1 mouse cellular context compared by ENCODE assay signal in the genomic region with DNA sequence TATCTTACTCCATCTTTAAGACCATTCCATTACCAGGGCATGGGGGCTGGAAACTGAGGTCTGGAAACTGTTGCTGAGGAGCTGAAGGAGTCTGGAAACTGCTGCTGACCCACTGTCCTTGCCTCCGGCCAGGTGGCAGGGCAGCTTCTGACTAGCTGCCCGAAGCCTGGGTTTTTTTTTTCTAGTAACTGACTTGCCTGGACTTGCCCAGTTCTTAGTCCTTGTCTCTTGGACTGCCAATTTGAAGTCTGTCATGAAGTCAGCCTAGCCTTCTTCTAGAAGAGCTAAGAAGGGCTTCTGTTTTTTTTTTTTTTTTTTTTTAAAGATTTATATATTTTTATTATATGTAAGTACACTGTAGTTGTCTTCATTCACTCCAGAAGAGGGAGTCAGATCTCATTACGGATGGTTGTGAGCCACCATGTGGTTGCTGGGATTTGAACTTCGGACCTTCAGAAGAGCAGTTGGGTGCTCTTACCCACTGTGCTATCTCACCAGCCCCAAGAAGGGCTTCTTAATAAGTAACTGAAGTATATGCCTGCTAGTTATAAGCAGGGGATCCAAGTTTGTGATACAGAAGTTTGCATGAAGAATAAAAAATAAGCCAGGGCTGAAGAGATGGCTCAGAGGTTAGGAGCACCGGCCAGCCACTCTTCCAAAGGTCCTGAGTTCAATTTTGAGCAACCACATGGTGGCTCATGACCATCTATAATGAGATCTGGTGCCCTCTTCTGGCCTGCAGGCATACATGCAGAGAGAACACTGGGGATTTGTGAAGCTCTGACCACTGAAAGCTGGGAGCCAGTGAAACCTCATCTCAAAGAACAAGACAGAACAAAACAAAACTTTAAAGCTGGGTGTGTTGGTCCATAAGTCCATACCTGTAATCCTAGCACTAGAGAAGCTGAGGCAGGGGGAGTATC.
TF ChIP-seq lines count a peak whose summit lies in the region.

No protein-coding gene starts in this region.

TF ChIP-seq in MEL, 35 proteins besides CTCF, POLR2A, EP300 and RAD21:
- TF ChIP-seq TAL1 (IDR thresholded peaks at IDR 0.05; ENCODE audit: low read length) (no peak), TCF12 (IDR thresholded peaks at IDR 0.05; ENCODE audit: low read depth, low read length) (no peak), UBTF (IDR thresholded peaks at IDR 0.05; ENCODE audit: borderline replicate concordance, insufficient read depth, low read depth, low read length) (no peak), ZC3H11A (IDR thresholded peaks at IDR 0.05; ENCODE audit: low read depth, low read length) (peak; percentile 47), ETS1 (IDR thresholded peaks at IDR 0.05; ENCODE audit: low read depth, low read length) (no peak), RCOR1 (IDR thresholded peaks at IDR 0.05; ENCODE audit: low read depth, low read length) (no peak), GABPA (IDR thresholded peaks at IDR 0.05; ENCODE audit: low read depth, low read length) (no peak), SIN3A (IDR thresholded peaks at IDR 0.05; ENCODE audit: low read length) (no peak; the same call in 1 of the 2 replicates), JUND (IDR thresholded peaks at IDR 0.05; ENCODE audit: low read depth, low read length) (no peak), MAFK (IDR thresholded peaks at IDR 0.05; ENCODE audit: borderline replicate concordance, low read depth, low read length) (no peak), POLR2AphosphoS5 (IDR thresholded peaks at IDR 0.05; ENCODE audit: borderline replicate concordance, low read depth, low read length) (no peak), USF2 (IDR thresholded peaks at IDR 0.05; ENCODE audit: borderline replicate concordance in 1 of 2, insufficient read depth in 1 of 2, low read depth in 1 of 2, low read length in 2 of 2) (no peak), TBP (IDR thresholded peaks at IDR 0.05; ENCODE audit: low read depth, low read length) (peak; percentile 69), MAZ (IDR thresholded peaks at IDR 0.05; ENCODE audit: low read depth, low read length) (no peak), USF1 (IDR thresholded peaks at IDR 0.05; ENCODE audit: low read depth, low read length) (no peak), SMC3 (IDR thresholded peaks at IDR 0.05; ENCODE audit: low read depth, low read length) (peak; percentile 53), NRF1 (IDR thresholded peaks at IDR 0.05; ENCODE audit: insufficient read depth, low read depth, low read length, poor library complexity, severe bottlenecking) (no peak), CHD1 (IDR thresholded peaks at IDR 0.05; ENCODE audit: low read depth, low read length) (no peak), MYB (IDR thresholded peaks at IDR 0.05; ENCODE audit: low read depth, low read length) (no peak), POLR2AphosphoS2 (IDR thresholded peaks at IDR 0.05; ENCODE audit: low read length) (no peak), MEF2A (IDR thresholded peaks at IDR 0.05; ENCODE audit: extremely low read depth, insufficient replicate concordance, low read depth, low read length, poor library complexity, severe bottlenecking) (no peak), ZMIZ1 (IDR thresholded peaks at IDR 0.05; ENCODE audit: low read depth, low read length) (no peak), ELF1 (IDR thresholded peaks at IDR 0.05; ENCODE audit: low read depth, low read length) (no peak), ZNF384 (IDR thresholded peaks at IDR 0.05; ENCODE audit: low read depth, low read length) (peak; percentile 17; the same call in 1 of the 2 replicates), NELFE (IDR thresholded peaks at IDR 0.05; ENCODE audit: low read depth, low read length) (no peak), HCFC1 (IDR thresholded peaks at IDR 0.05; ENCODE audit: low read depth, low read length) (no peak), KAT2A (conservative IDR thresholded peaks at IDR 0.05; ENCODE audit: low read depth, low read length) (no peak), GATA1 (IDR thresholded peaks at IDR 0.05; ENCODE audit: low read depth, low read length) (no peak), MYC (IDR thresholded peaks at IDR 0.05; ENCODE audit: low read depth, low read length) (peak; percentile 88), ZKSCAN1 (IDR thresholded peaks at IDR 0.05; ENCODE audit: low read depth, low read length) (no peak), MXI1 (IDR thresholded peaks at IDR 0.05; ENCODE audit: low read depth, low read length) (no peak)
